Mouse (Mus musculus) cerebellum, adult 2 months (tissue): ENCODE results near the gene Gemin5.

Experiments
- CTCF ChIP-seq: fragments of 200-500 bp; IDR thresholded peaks from 2 replicates; pipeline ENCODE4 v1.5.1; 2011; ENCODE audit warnings: low read depth, mild to moderate bottlenecking, control low read depth, low read length, moderate library complexity, borderline replicate concordance; ENCODE audit not compliant: insufficient read depth
- POLR2A ChIP-seq: fragments of 200-500 bp; IDR thresholded peaks from 2 replicates; pipeline ENCODE4 v1.6.1; 2011; ENCODE audit warnings: low read length, control low read depth, borderline replicate concordance; ENCODE audit not compliant: insufficient read depth

DNA sequence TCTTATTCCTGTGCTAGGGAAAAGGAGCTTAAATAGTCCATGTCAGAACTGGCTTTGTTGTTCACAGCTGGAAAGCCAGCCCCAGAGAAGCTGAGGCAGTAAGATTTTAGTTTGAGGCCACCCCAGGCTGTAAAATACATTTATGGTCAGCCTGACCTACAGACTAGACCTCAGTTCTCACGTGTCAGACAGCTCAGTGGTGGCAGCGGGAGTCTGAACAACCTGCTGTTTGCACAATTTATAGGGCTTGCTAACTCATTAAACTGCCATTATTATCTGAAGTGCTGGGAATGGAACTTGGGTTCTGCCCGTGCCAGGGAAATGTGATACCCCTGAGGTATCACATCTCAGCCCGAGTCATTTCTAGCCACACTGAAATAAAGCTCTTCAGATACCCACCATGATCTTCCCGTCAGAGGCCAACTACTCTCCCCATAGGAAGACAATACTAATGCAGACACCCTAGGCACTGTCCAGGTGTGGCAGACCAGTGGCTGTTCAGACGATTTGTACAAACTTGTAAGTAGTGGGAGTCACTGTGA is 39.0 kb downstream of the Gemin5 start:
- TF ChIP-seq CTCF: no peak
- TF ChIP-seq POLR2A: no peak
